Mouse (Mus musculus) adrenal gland, postnatal 10 days (tissue): ENCODE measurements around the gene Lrrc66. TPM values are rescaled to one million over a fixed set of nuclear protein-coding genes. Genes with fewer than 3 reads are reported as not detected.

ENCODE experiments used
- DNase-seq: peaks from one replicate; pipeline ENCODE4 v3.0.0; 2021; ENCODE audit warnings: mixed read lengths
- long read RNA-seq, 2 experiments: library from polyadenylated mRNA; stranded (forward); transcript quantifications; one replicate each; pipeline ENCODE4 v2.0.0; 2021
- total RNA-seq, 2 experiments: library from RNA; stranded (reverse); gene quantifications; 2 replicates each; pipeline ENCODE4 v1.2.3; 2021

Lrrc66 gene
- not detected for total RNA-seq
- long read RNA-seq, experiment 1, result 0 reads
- long read RNA-seq, experiment 2, result 0 reads

DNA sequence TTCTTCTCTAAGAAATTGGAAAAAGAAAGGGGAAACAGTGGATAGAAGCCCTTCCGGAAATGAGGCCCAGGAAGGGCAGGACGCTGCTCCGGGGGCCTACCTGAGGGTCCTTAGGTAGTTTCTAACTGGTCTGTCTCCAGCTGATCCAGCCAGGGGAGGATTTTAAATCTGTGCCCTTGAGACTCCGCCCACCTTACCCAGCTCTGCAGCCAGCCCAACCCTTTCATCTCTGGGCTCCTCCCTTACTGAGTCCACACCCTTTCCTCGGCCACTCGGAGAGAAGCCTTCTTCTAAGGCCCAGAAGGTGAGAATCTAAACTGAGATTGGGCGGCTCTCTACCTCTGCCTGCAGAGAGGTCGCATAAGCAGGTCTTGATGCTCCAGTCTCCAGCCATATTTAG, at the start of gene Lrrc66:
Lrrc66 (minus strand) TSS at position 236 of the 400 bp plus-strand sequence.
- no peak for DNase-seq

DNA sequence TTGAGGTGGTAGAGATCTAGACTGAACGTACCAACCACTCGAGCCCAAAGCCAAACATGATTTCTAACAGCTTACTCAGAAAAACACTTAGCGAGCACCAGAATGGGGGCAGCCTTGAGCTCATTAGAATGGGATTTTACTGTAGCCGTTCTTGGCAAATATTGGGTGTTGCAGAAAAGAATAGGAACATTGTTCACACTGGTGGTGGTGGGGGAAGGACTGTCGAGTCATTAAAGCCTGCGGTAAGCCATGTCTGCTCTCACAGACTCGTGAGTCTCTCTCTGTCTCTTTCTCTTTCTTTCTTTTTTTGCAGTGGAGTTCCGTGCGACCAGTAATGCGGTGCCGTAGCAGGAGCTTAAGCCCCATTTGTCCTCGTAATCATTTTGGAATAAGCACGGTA, 44.3 kb upstream of the Lrrc66 start:
- no peak for DNase-seq

DNA sequence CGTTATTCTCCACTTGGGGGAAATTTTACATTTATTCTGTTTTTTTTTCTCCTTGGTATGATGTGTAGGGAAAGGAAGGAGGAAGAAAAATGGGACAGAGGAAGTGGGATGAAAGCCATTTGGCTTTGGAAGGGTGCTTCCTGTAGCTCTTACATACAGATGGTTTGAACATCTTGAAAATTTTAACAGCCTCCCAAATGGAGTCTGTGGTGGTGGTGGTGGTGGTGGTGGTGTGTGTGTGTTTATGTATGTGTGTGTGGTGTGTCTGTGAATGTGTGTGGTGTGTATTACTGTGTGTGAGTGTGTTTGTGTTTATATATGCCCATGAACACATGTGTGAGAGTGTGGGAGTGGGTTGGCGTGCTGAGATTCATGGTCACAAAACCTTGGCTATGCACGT, 43.3 kb upstream of the Lrrc66 start:
- DNase-seq, result no peak

DNA sequence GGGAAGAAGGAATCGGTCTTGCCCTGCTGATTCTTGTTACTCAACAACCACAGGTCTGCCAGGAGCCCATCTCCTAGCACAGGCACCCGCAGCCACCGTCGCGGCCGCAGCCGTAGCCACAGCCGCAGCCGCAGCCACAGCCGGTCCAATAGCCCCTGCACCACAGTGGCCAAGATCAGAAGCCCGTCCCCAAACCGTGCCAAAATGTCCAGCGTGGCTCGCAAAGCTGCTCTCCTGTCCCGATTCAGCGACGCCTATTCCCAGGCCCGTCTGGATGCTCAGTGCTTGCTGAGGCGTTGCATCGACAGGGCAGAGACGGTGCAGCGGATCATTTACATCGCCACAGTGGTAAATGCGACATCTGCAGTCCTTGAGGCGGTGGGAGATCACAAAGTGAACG, 37.1 kb upstream of the Lrrc66 start:
- DNase-seq, result no peak

DNA sequence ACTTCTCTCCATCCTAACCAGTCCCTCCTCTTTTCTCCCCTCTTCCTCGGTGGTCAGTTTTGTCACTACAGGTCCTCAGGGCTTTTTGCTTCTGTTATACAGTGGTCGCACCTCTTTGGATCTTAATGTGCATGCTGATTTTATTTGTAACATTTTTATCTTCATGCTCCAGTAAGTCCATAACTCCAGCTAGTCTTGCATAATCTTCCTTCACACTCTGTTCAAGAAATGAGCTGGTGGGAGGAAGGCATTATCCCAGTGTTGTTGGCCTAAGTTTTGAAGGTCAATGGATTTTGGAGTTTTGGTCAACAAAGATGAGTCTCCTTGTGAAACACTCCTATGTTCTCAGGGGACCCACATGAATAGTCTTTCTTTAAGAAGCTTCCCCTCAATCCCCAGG, 35.6 kb upstream of the Lrrc66 start:
- no peak for DNase-seq

DNA sequence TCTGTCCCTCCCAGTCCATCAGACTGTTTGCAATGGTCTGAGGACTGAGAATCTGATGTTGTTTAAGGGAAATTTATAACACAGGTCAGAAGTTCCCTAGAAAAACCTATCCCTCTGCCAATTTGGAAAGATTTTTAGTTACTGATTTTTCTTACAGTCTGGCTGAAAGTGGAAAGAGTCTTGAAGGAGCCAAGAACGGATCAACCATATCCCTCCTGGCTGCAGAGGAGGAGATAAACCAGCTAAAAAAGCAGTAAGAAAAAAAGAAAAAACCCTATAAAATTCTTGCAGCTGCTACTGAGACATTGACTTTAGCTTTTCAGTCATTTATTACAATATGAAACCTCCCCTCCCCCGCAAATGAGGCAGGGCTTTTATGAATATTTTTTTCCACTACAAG, 34.4 kb upstream of the Lrrc66 start:
- no peak for DNase-seq

DNA sequence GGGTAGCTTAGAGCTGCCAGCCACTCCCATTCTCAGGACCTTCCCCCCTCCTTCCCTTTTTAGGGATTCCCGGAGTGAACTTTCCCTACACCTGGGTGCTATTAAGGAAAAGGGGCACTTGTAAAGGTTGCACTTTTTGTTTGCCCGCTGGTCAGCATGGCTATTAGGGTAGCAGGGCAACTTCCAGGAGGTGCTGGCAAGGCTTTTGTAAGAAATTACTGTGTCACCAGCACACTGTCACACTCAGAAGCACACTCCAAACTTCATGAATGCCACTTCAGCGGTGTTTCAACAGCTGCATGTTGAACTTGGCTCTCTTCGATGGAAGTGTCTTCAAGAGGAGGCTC, 19.5 kb upstream of the Lrrc66 start:
- no peak for DNase-seq

DNA sequence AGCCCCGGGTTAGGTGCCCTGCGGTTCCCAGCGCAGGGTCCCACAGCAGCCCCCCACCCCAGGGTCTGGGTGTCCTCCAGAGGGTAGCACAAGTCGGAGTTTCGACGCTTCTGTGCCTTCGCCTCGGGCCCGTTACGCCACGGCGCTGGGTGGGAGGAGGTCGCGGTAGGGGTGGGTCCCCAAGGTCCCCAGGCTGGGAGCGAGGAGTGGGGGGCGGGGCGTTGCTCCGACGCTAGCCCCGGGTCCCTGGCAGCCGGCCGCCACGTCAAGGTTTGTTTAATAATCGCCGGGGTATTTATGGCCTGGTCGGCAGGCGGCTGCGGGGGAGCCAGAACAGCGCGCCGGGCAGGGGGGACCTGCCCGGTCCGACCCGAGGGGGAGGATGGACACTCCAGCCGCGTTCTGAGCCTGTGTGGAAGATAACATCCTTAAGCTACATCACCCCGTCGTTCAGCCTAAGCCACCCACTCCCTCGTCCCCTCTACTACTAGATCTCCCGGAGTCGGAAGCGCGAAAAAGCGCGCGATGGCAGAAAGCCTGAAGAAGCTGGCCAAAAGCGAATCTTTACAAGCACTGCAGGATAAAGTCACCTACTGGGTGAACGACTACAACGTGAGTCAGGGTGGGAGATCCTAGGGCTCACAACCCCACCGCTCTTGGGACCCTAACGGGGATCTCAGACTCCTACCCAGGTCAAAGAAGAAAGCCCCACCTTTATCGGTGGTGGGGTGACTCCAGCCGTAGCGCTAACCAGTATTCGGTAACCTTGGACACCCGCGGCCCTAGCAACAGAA, 18.9 kb upstream of the Lrrc66 start, which contains the start of gene Spata18:
Spata18 (plus strand) TSS at position 319 of the 794 bp plus-strand sequence.
- peak; percentile 37 for DNase-seq

DNA sequence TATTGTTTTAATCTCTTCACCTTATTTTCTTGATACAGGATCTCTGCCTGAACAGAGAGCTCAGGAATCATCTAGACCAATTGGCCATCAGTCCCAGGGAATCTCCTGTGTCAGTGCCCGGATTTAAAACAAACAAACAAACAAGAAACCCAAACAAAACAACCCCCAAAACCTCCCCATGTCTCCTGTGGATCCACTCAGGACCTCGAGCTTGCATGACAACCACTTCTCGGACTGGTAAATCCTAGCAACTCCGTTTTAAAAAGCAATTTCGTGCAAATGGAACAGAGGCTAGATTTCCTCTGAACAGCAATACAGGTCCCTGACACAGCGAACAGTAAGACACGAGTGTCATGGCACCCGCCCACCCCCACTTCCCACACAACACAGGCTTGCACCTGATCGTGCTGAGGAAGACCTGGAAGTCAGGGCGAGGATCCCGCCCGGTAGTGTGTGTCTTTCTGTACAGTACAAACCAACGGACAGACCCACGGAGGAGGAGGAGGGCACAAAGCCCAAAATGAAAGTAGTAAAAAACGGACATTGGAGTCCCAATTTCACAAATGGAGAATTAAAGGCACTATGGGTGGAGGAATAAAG, 18.1 kb upstream of the Lrrc66 start:
- DNase-seq, result no peak

DNA sequence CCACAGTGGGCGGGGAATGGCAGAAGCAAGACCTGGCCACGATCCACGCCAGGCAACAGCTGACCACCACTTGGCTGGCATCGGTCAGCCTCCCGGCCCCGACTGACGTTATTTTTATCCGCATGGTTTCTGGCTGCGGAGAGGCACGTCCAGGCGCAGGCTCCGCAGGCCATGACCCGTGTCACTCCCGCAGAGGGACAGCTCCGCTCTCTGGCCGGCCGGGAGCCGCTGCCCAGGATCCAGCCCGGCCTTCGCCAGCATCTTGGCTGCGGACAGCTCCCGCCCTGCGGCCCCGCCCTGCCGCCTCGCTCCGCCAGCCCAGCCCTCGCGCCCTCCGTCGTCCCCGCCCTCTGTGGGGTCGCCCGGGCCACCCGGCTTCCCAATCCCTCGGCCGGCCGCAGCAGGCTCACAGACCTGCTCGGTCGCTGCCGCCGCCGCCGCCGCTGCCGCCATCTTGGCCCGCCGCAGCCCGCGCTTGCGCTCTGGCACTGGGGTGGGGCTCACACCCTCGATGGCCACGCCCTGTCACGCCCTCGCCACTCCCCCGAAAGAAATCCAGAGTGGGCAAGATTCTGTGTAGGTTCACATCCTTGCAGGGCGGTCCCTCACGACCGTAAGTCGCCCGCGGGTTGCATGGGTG, 15.1 kb upstream of the Lrrc66 start, which contains the start of gene Sgcb:
Sgcb (minus strand) TSS at position 530 of the 640 bp plus-strand sequence.
- peak; percentile 92 for DNase-seq

DNA sequence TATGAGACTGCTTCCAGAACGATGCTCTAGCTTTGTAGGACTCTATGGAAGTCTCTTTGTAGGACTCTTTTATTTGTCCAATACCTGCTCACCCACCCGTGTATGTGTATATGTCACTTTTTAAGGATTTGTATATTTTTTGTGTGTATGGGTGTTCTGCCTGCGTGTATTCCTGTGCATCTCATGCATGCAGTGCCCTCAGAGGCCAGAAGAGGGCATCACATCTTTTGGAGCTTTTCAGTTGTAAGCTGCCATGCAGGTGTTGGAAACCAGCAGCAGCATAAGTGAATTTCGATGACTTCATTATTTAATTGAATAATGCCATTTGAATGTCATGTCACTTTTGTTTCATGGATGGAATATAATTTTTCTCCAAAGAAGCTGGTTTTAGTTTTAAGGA, 9.8 kb upstream of the Lrrc66 start:
- peak; percentile 45 for DNase-seq

DNA sequence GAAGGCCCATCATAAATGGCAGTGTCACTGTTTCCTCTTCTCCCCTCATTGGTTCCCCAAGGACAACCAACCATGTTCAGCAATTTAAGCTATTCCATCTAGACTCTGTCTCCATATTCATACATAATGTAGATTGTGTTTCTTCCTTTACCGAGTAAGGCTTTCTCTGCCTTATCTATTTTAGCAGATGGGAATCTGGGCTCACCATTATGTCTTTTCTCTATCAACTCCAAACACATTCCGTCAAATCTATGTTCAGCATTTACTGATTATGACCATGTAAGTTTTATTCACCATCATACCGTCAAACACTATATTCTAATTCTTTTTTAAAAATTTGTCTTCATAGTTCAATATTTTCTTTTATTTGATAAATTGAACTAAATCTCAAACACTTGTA, 8.7 kb upstream of the Lrrc66 start:
- no peak for DNase-seq

DNA sequence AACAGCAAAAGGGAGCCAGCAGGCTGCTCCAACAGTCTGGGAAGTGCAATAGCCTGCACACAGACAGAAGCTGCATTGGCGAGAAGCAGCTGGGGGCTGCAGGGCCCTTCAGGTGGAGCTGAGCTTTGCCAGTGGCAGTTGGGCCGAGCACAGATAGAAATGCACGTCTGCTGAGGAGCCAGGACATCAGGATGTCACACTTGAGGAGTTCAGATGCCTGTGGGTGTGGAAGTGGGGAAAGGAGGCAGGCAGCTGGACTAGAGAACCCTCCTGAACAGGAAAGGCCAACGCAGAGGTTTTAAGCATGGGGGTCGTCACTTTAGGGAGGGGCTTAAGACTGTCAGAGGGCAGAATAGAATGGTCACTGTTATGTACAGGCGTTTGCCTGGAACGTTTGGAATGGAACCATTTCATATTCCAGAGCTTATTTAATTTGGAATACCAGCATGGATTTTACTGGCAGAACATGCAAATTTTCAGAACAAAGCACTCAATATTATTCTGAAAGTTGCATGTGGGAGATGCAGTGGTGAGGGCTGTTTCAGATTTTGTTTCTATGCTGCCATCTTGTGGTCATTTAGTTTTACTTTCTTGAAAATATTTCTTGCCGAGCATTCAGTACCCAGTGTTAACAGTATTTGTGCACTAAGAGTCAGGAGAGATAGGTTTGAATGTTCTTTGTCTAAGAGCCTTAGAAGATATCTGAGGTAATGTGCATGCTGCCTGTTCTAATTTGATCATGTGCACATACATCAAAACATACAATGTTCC, 5.2 kb upstream of the Lrrc66 start:
- DNase-seq, result no peak

DNA sequence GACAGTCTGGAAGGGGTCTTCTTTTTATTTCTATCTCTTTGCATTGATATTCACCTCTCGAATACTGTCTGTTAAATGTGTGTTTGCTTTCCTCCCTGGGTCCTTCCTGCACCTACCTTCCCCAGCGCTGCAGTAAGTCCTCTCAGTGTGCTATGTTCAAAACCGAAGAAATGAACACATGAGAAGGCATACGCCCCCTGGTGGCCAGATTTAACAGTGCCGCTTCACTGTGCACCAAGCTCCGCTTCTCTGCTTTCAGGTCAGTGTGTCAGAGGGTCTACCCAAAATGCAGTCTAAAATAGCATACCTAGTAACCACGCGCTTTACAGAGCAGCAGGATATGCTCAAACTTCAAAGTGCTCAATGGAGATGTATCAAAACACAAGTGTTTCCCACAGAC, 815 bp upstream of the Lrrc66 start:
- peak; percentile 85 for DNase-seq

DNA sequence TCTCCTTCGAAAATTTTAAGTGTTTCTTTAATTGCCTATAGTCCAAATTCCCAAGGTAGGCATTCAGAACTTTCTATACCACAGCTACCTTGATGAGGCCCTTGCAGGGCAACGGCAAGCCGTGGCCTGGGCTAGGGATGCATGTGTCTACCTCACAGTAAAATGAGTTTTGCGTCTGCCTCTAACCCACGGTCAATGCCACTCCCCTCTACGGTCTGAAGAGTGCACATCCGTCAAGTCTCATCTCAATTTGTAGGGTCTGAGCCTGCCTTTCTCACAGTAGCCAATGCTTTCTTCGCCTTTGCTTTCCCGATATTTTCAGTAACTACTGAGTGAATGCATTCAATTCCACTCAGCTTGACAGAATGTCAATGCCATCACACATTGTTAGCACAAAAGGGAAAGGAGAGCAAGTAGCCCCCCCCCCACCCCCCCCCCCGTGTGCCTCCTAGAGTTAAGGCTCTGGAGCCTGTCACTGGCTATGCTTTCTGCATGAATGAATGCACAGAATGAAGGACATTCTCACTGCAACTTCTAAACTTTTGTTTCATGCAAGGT, 1.2 kb downstream of the Lrrc66 start:
- no peak for DNase-seq

DNA sequence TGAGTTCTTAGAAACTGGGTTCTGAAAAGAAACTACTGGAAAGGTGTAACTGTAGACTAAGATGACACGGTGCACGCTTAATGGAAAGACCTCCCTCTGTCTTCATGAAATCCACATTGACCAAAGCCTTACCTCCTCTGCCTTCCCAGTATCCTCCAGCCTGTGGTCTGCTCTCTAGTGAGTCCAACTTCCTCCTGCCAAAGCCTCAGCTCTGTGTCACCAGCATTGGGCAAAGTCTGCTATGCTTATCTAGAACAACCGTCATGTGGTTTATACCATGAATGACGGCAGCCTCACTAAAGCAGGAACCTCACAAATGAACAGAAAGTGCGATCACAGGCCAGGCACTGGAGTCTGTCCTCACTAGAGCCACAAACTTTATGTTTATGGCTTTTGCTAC, 2.2 kb downstream of the Lrrc66 start:
- DNase-seq, result no peak

DNA sequence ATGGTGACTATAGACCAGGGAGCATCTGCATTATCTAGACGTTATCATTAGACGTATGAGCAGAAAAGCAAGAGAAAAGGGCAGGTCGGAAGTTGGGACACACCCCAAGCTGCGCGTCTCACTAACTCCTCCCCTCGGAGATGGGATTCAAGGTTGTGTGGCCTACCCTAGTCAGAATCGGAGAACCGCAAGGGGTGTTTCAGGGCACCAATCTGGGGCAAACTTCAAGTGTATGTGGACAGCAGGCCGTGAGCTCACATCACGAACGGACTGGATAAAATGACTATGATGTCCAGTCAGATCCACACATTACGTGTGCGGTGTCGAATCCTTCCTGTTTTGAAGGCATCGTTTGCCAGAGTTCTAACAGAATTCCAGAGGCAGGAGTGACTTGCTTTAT, 4.3 kb downstream of the Lrrc66 start:
- DNase-seq, result no peak

DNA sequence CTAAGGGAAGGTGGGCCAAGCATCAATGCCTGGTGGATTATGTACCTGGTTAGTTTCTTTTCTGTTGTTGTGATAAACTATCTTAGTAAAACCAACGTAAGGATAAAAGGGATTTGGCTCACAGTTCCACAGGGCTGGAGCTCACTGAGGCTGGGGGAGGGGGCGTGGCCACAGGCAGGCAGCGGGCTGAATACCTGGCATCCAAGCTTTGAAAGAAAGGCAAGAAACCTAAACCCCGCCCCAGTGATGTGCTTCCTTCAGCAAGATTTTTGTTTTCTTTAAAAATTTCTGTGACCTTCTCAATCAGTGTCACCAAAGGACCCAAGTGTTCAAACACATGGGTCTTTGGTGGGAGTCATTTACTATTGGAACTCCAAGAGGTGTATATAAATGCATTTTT, 4.8 kb downstream of the Lrrc66 start:
- no peak for DNase-seq

DNA sequence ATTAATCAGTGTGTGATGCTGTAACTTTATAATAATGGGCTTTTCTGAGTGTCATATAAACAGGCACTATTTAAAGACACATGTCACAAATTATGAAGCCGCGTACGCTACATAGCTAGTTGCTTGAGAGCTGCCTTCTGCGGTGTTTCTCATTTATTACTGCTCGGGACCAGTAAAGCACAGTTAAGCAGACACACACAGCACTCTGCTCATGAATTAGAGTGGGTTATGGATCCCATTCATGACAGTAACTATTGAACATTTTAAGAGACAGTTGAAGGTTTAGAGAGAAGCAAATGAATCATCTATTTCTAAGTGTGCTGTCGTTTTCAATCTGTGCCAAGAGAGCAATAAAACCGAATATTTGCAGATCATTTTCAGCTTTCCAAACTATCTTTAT, 5.5 kb downstream of the Lrrc66 start:
- no peak for DNase-seq

DNA sequence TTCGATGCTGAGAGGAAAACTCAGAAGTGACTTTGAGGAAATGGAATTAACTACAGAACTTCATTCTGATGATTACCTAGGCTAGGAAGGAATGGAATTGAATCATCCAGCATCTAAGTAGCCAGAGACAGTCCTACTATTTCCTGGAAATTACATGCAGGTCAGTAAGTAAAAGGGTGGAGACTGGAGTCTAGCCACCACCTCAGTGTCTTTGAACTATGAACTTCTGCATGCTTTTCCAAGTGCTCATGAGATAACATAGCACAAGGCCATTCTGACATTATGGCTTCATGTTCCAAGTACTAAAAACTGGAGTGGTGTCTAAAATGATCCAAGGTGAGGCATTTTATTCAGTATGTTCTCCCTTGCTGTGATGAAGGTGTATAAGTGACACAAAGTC, 6.8 kb downstream of the Lrrc66 start:
- DNase-seq, result no peak

DNA sequence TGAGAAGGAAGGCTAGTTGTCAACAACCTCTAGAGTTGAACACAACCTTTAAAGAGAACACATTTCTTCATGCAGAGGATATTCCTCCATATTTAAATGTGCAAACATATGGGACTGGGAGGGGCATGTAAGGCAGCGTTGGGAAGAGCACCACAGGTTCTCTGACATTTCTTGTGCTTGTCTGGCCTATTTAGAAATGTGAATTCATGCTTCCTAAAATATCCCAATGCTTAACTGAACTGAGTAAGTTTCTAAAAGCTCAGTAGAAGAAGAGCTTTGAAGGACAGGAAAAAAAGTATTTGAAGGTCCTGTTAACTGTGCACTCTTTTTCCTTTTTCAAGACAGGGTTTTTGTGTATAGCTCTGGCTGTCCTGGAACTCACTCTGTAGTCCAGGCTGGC, 13.4 kb downstream of the Lrrc66 start:
- DNase-seq, result no peak

DNA sequence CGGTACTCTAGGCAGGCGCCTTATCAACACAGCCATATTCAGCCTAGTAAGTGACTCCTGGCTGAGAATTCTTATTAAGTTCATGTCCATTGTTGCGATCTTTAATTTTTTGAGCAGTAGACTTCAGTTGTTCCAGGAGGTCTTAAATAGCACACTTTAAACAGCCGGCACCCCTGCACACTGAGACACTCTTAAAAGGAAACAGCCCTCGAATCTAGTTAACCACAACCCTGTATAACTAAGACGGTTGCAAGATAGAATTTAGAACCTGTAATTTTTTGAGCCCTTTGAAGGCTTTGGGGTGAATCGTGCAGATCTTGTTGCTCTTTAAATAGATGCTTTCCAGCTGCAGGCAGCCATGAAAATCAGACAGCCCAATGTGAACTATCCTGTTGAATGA, 17.1 kb downstream of the Lrrc66 start:
- no peak for DNase-seq
